12 mouse cellular contexts compared by ENCODE assay signal in genomic region chr19:47247791-47248190, GRCm38 (mm10).
A peak's percentile ranks its signal among the peaks of the same experiment; 100 is the strongest.
DNase-seq lines count a peak whose midpoint lies in the region; ATAC-seq and TF ChIP-seq lines count a peak whose summit lies in the region.
"Had no signal": no experiment of that assay in that cellular context is flagged by ENCODE, and none has a peak within 500 bp of the region (broad histone marks: within the 10 kb centered on the region; RNA-seq: fewer than 3 reads in every experiment).

No protein-coding gene starts in this region.

- intact Hi-C loops in left cerebral cortex, postnatal 36 days (cut with DNase I), result no loop called here

- H3K4me1 ChIP-seq in neural tube, embryonic 13.5 days (replicated peaks), result 0 out of 2 replicates have a peak, but pooled peaks cover 8% of the 10 kb centered on the region
- H3K4me1 ChIP-seq in kidney, embryonic 16.5 days (ENCODE audit: insufficient read depth, low read length), result peaks cover 23% of the 10 kb centered on the region
- no peaks in the 10 kb centered on the region for H3K4me1 ChIP-seq in liver, embryonic 14.5 days (replicated peaks; ENCODE audit: control insufficient read depth in 2 of 2, insufficient read depth in 2 of 2, low read length in 1 of 2)
- H3K4me1 ChIP-seq in stomach, embryonic 16.5 days (ENCODE audit: control insufficient read depth, insufficient read depth, low read length), result peaks cover 21% of the 10 kb centered on the region
- H3K4me1 ChIP-seq in heart, embryonic 11.5 days (ENCODE audit: control insufficient read depth, insufficient read depth, low read length), result no peaks in the 10 kb centered on the region

- no peak for TF ChIP-seq EP300 in liver, embryonic 14.5 days (IDR thresholded peaks at IDR 0.05; ENCODE audit: low read depth)

- no peaks in the 10 kb centered on the region for H3K9me3 ChIP-seq in neural tube, embryonic 13.5 days
- no peaks in the 10 kb centered on the region for H3K9me3 ChIP-seq in kidney, embryonic 16.5 days (ENCODE audit: low read length)
- H3K9me3 ChIP-seq in liver, embryonic 14.5 days (ENCODE audit: control insufficient read depth, low read length), result no peaks in the 10 kb centered on the region
- H3K9me3 ChIP-seq in stomach, embryonic 16.5 days (replicated peaks; ENCODE audit: control insufficient read depth, low read length), result no peaks in the 10 kb centered on the region
- no peaks in the 10 kb centered on the region for H3K9me3 ChIP-seq in heart, embryonic 11.5 days (replicated peaks; ENCODE audit: control insufficient read depth, low read length)
- H3K9me3 ChIP-seq: neural tube, embryonic 15.5 days had no signal

- H3K9ac ChIP-seq in neural tube, embryonic 13.5 days, result peak overlapping the region; percentile 1; the same call in 1 of the 2 replicates
- no peak overlapping the region for H3K9ac ChIP-seq in kidney, embryonic 16.5 days (replicated peaks; ENCODE audit: low read length)
- H3K9ac ChIP-seq in liver, embryonic 14.5 days (replicated peaks), result no peak overlapping the region
- peak overlapping the region; percentile 44; the same call in 1 of the 2 replicates for H3K9ac ChIP-seq in stomach, embryonic 16.5 days (ENCODE audit: low read length)
- no peak overlapping the region for H3K9ac ChIP-seq in heart, embryonic 11.5 days (ENCODE audit: low read depth, low read length)
- H3K9ac ChIP-seq: neural tube, embryonic 15.5 days had no signal

- H3K4me2 ChIP-seq in neural tube, embryonic 13.5 days, result no peak overlapping the region
- H3K4me2 ChIP-seq in kidney, embryonic 16.5 days (replicated peaks; ENCODE audit: low read depth, low read length), result no peak overlapping the region
- H3K4me2 ChIP-seq in liver, embryonic 14.5 days (ENCODE audit: low read depth), result no peak overlapping the region
- no peak overlapping the region for H3K4me2 ChIP-seq in stomach, embryonic 16.5 days (ENCODE audit: low read depth, low read length)
- no peak overlapping the region for H3K4me2 ChIP-seq in heart, embryonic 11.5 days
- H3K4me2 ChIP-seq: neural tube, embryonic 15.5 days had no signal

- DNase-seq in neural tube, embryonic 10.5 days (ENCODE audit: extremely low spot score, low spot score), result no peak
- no peak for DNase-seq in liver, embryonic 14.5 days (ENCODE audit: low read depth in 3 of 3, low spot score in 3 of 3)
- no peak for DNase-seq in urinary bladder, adult 18-20 months (ENCODE audit: low spot score in 2 of 2)
- no peak for DNase-seq in left cerebral cortex, postnatal 36 days (ENCODE audit: low spot score in 2 of 2)
- DNase-seq: cerebellum, adult 18-20 months; right cerebral cortex, postnatal 25 days had no signal

- no peak overlapping the region for H3K4me3 ChIP-seq in neural tube, embryonic 13.5 days
- no peak overlapping the region for H3K4me3 ChIP-seq in kidney, embryonic 16.5 days (ENCODE audit: low read length)
- H3K4me3 ChIP-seq in liver, embryonic 14.5 days (ENCODE audit: insufficient read depth in 1 of 2, low read depth in 2 of 2, low read length in 2 of 2), result no peak overlapping the region
- H3K4me3 ChIP-seq in stomach, embryonic 16.5 days (replicated peaks; ENCODE audit: low read length), result no peak overlapping the region
- no peak overlapping the region for H3K4me3 ChIP-seq in heart, embryonic 11.5 days (ENCODE audit: low read depth, low read length)
- H3K4me3 ChIP-seq: neural tube, embryonic 15.5 days had no signal

- no peak for ATAC-seq in neural tube, embryonic 13.5 days (ENCODE audit: low read depth)
- peak; percentile 55; the same call in 1 of the 2 replicates for ATAC-seq in kidney, embryonic 16.5 days (ENCODE audit: low FRiP score, low TSS enrichment)
- ATAC-seq in liver, embryonic 14.5 days (ENCODE audit: insufficient read depth), result peak; percentile 41; the same call in 1 of the 2 replicates
- ATAC-seq in stomach, embryonic 16.5 days (ENCODE audit: insufficient read depth, low FRiP score), result no peak
- ATAC-seq in heart, embryonic 11.5 days (replicated peaks; ENCODE audit: insufficient number of reproducible peaks, low FRiP score, low TSS enrichment), result no peak
- ATAC-seq: hindbrain, embryonic 16.5 days had no signal

- 28% methylated on average over 11 of the region's 11 CpGs for WGBS in neural tube, embryonic 13.5 days
- WGBS in kidney, embryonic 16.5 days, result 21% methylated on average over 11 of the region's 11 CpGs
- WGBS in liver, embryonic 14.5 days (ENCODE audit: insufficient replicate concordance), result 49% methylated on average over 11 of the region's 11 CpGs
- WGBS in stomach, embryonic 16.5 days, result 14% methylated on average over 11 of the region's 11 CpGs
- 50% methylated on average over 11 of the region's 11 CpGs for WGBS in heart, embryonic 11.5 days (ENCODE audit: insufficient replicate concordance)

- H3K27ac ChIP-seq in neural tube, embryonic 13.5 days (replicated peaks), result no peak overlapping the region
- no peak overlapping the region for H3K27ac ChIP-seq in kidney, embryonic 16.5 days (ENCODE audit: low read length)
- H3K27ac ChIP-seq in liver, embryonic 14.5 days, result no peak overlapping the region
- H3K27ac ChIP-seq in stomach, embryonic 16.5 days (ENCODE audit: low read length), result no peak overlapping the region
- no peak overlapping the region for H3K27ac ChIP-seq in heart, embryonic 11.5 days (ENCODE audit: low read depth, low read length)
- H3K27ac ChIP-seq: neural tube, embryonic 15.5 days had no signal

- peaks cover 21% of the 10 kb centered on the region for H3K27me3 ChIP-seq in neural tube, embryonic 13.5 days
- H3K27me3 ChIP-seq in kidney, embryonic 16.5 days (ENCODE audit: insufficient read depth, low read length), result peaks cover 10% of the 10 kb centered on the region
- peaks cover 7% of the 10 kb centered on the region for H3K27me3 ChIP-seq in liver, embryonic 14.5 days (ENCODE audit: control insufficient read depth, insufficient read depth, low read length)
- H3K27me3 ChIP-seq in stomach, embryonic 16.5 days (ENCODE audit: control insufficient read depth, insufficient read depth, low read length), result peaks cover 14% of the 10 kb centered on the region
- peaks cover 17% of the 10 kb centered on the region for H3K27me3 ChIP-seq in heart, embryonic 11.5 days (ENCODE audit: control insufficient read depth, insufficient read depth, low read length)

- H3K36me3 ChIP-seq in neural tube, embryonic 13.5 days, result no peaks in the 10 kb centered on the region
- H3K36me3 ChIP-seq in kidney, embryonic 16.5 days (ENCODE audit: insufficient read depth, low read length), result no peaks in the 10 kb centered on the region
- H3K36me3 ChIP-seq in liver, embryonic 14.5 days (replicated peaks; ENCODE audit: control insufficient read depth, insufficient read depth, low read depth), result no peaks in the 10 kb centered on the region
- H3K36me3 ChIP-seq in stomach, embryonic 16.5 days (ENCODE audit: control insufficient read depth, insufficient read depth, low read length), result no peaks in the 10 kb centered on the region
- H3K36me3 ChIP-seq in heart, embryonic 11.5 days (ENCODE audit: control insufficient read depth, insufficient read depth, low read length), result no peaks in the 10 kb centered on the region
- H3K36me3 ChIP-seq: neural tube, embryonic 15.5 days had no signal

- no peak for TF ChIP-seq CTCF in liver, embryonic 14.5 days (IDR thresholded peaks at IDR 0.05; ENCODE audit: low read depth)

Comparison
In these comparisons a context has a peak if more than half of its experiments do, and no peak if none do; other contexts are left out.
1. ATAC-seq: peak in kidney, embryonic 16.5 days (single experiment) and liver, embryonic 14.5 days (single experiment); none in neural tube, embryonic 13.5 days (single experiment), stomach, embryonic 16.5 days (single experiment) and heart, embryonic 11.5 days (single experiment).
2. H3K9ac ChIP-seq: peak in neural tube, embryonic 13.5 days (single experiment) and stomach, embryonic 16.5 days (single experiment); none in kidney, embryonic 16.5 days (single experiment), liver, embryonic 14.5 days (single experiment) and heart, embryonic 11.5 days (single experiment).